Mouse (Mus musculus): ENCODE data around the gene Ckb. TPM values are rescaled to one million over a fixed set of nuclear protein-coding genes. Genes with fewer than 3 reads are reported as not detected.

Gene Ckb
- 1 to 10 TPM in 1 of 2 experiments, under 1 TPM in 1; 0.11 to 1.5 TPM for polyA plus RNA-seq (2012; fragmentation: generic; extraction: Trizol)

GRCm38 (mm10) chr12:111672176-111672575, at the start of gene Ckb:
TSS of gene Ckb (minus strand) at chr12:111672338.

GRCm38 (mm10) chr12:111713004-111713651, 41.0 kb upstream of the Ckb start, which contains the start of the genes Bag5 and Apopt1:
TSS of gene Bag5 (minus strand) at chr12:111713257.
TSS of gene Apopt1 (plus strand) at chr12:111713261.

GRCm38 (mm10) chr12:111677882-111678669, 5.9 kb upstream of the Ckb start, which contains the start of gene Trmt61a:
TSS of gene Trmt61a (plus strand) at chr12:111678105.

Other genes with a start within 250 kb of the Ckb start
- 10 to 100 TPM; 21.5 to 36.0 TPM for gene Tnfaip2, start 229.9 kb downstream of the Ckb start, polyA plus RNA-seq (2012; fragmentation: generic; extraction: Trizol)
- under 1 TPM in 1 of 2 experiments, not detected in 1; 0.04 TPM for gene Gm266, start 186.5 kb downstream of the Ckb start, polyA plus RNA-seq (2012; fragmentation: generic; extraction: Trizol)
- 10 to 100 TPM; 14.8 to 25.5 TPM for gene Eif5, start 134.3 kb downstream of the Ckb start, polyA plus RNA-seq (2012; fragmentation: generic; extraction: Trizol)
- gene Mark3, start 97.8 kb downstream of the Ckb start, polyA plus RNA-seq (2012; fragmentation: generic; extraction: Trizol), result 10 to 100 TPM in 1 of 2 experiments, 1 to 10 TPM in 1; 5.1 to 24.1 TPM
- 1 to 10 TPM; 4.9 to 9.1 TPM for gene Trmt61a, start 5.8 kb upstream of the Ckb start, polyA plus RNA-seq (2012; fragmentation: generic; extraction: Trizol)
- gene Bag5, start 40.9 kb upstream of the Ckb start, polyA plus RNA-seq (2012; fragmentation: generic; extraction: Trizol), result 10 to 100 TPM in 1 of 2 experiments, 1 to 10 TPM in 1; 3.7 to 22.5 TPM
- gene Apopt1, start 40.9 kb upstream of the Ckb start, polyA plus RNA-seq (2012; fragmentation: generic; extraction: Trizol), result 10 to 100 TPM; 19.9 to 33.9 TPM
- 10 to 100 TPM; 43.6 to 71.2 TPM for gene Klc1, start 86.5 kb upstream of the Ckb start, polyA plus RNA-seq (2012; fragmentation: generic; extraction: Trizol)
- gene Xrcc3, start 141.5 kb upstream of the Ckb start, polyA plus RNA-seq (2012; fragmentation: generic; extraction: Trizol), result 1 to 10 TPM; 2.7 to 8.2 TPM
- gene Zfyve21, start 141.8 kb upstream of the Ckb start, polyA plus RNA-seq (2012; fragmentation: generic; extraction: Trizol), result 10 to 100 TPM; 10.2 to 36.9 TPM
- gene Ppp1r13b, start 235.8 kb upstream of the Ckb start, polyA plus RNA-seq (2012; fragmentation: generic; extraction: Trizol), result 1 to 10 TPM; 1.1 to 6.1 TPM